Mouse (Mus musculus): ENCODE results near the gene Larp1. TPM values are rescaled to one million over a fixed set of nuclear protein-coding genes. Genes with fewer than 3 reads are reported as not detected.
"Not testable (repeated sequence)": the region's sequence is repeated elsewhere in the genome, so short reads cannot be mapped to it uniquely, and the experiment has no call there.

The Larp1 gene
- polyA plus RNA-seq, 1 experiment from 2014 or later, result 17.9 TPM

GRCm38 (mm10) chr11:58096160-58096559 is 87.3 kb downstream of the Larp1 start:
- WGBS, result 95% methylated on average over 5 of the region's 5 CpGs

DNA sequence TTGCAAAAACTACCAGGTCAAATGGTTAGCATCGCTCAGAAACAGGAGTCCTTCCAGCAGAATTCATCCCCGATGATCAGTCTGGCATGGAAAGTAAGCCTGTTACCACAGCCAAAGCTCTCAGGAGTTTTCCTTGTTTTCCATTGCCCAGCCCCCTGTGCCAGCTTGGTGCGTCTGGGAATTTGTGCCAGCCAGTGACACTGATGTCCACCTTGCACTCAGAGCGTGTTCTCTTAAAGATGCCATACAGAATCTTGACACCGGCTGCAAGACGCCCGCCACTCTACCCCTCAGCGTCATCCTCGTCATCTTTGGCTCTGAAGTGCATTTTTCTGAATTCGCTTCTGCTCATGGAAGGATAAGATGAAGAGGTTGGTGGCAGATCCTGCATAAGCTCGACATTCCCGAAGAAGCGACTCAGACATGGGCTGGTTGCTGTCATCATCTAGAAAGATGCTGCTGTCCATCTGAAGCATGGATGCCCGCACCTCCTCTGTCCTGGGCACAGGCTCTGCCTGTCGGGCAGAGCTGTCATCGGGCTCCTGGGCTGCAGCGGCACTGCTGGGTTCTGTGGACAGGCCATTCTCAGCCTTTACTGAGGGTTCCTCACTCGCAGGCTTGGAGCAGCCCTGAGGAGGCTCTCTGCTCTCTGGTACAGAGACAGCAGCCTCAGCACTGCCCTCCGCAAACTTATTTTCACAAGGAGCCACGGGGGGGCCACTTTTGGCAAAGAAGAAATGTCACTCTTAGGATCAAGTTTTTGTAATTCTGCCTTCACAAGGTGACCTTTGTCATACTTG is 88.2 kb downstream of the Larp1 start:
- Histone ChIP-seq H3K36me3 (replicated peaks) (no peaks in the 10 kb centered on the region), H3K4me1 (peaks cover 7% of the 10 kb centered on the region), H3K4me2 (peak overlapping the region; percentile 64), H3K4me3 (replicated peaks) (no peak overlapping the region), H3K9me3 (no peaks in the 10 kb centered on the region), H3K27me3 (peaks cover 30% of the 10 kb centered on the region), H3K9ac (no peak overlapping the region), H3K27ac (no peak overlapping the region)
- 54% methylated on average over 20 of the region's 20 CpGs for WGBS
- no peak for ATAC-seq (ENCODE audit: low FRiP score)

More at GRCm38 (mm10) chr11:58096160-58096559, 87.3 kb downstream of the Larp1 start:
- Histone ChIP-seq H3K4me1 (peaks cover 7% of the 10 kb centered on the region), H3K4me2 (no peak overlapping the region), H3K27me3 (peaks cover 30% of the 10 kb centered on the region), H3K9me3 (no peaks in the 10 kb centered on the region), H3K27ac (no peak overlapping the region), H3K9ac (no peak overlapping the region), H3K36me3 (replicated peaks) (no peaks in the 10 kb centered on the region), H3K4me3 (replicated peaks) (no peak overlapping the region)
- ATAC-seq (ENCODE audit: low FRiP score), result no peak

DNA sequence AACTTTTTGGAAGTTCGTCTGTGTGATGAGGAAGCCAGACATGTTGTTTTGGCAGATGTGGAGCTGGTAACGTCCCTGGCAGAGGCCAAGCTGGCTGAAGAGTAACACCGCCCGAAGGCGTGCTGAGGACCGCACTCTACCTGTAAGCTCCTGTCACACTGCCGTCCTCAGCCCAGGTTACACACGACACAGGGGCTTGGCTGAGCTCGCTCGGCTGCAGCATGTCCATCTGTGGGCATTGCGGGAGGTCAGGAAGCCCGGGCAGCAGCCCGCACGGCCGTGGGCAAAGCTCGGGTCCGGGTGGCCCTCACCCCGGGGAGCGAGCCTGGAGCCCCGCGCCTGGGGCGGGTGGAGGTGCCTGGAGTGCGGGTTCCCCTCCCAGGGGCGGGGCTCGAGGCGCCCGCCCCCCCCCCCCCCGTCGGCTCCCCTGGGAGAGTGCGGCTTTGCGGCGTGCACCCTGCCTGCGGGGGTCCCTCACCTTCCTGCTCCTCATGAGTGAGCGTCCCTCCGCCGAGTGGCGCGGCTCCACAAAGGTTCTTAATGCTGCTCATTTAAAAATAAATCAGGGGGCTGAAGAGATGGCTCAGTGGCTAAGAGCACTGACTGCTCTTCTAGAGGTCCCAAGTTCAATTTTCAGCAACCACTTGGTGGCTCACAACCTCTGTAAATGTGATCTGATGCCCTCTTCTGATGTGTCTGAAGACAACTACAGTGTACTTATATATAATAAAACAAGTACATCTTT is 88.9 kb downstream of the Larp1 start:
- H3K4me2 ChIP-seq, result peak overlapping the region; percentile 64
- peak overlapping the region; percentile 38 for H3K9ac ChIP-seq
- peaks cover 30% of the 10 kb centered on the region for H3K27me3 ChIP-seq
- 2% methylated on average over 28 of the region's 38 CpGs for WGBS
- H3K27ac ChIP-seq, result no peak overlapping the region
- peaks cover 7% of the 10 kb centered on the region for H3K4me1 ChIP-seq
- H3K36me3 ChIP-seq (replicated peaks), result no peaks in the 10 kb centered on the region
- no peaks in the 10 kb centered on the region for H3K9me3 ChIP-seq
- ATAC-seq (ENCODE audit: low FRiP score), result 0 out of 2 replicates have a peak, but pooled peaks have one; percentile 33
- peak overlapping the region; percentile 39 for H3K4me3 ChIP-seq (replicated peaks)

DNA sequence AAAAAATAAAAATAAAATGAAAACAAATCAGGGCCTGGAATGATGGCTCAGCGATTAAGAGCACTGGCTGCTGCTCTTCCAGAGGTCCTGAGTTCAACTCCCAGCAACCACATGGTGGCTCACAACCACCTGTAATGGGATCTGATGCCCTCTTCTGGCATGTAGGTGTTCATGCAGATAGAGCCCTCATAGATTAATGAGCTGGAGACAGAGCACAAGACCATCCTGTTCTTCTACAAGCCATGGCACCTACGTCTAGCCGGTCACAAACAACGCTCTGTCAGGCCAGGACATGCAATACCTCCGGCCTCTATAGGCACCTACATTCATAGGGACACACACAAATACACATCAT is 89.5 kb downstream of the Larp1 start:
- not testable (repeated sequence) for H3K4me3 ChIP-seq (replicated peaks); H3K9me3 ChIP-seq; ATAC-seq (ENCODE audit: low FRiP score); H3K36me3 ChIP-seq (replicated peaks); H3K9ac ChIP-seq; H3K27ac ChIP-seq
- peaks cover 30% of the 10 kb centered on the region for H3K27me3 ChIP-seq
- peaks cover 13% of the 10 kb centered on the region for H3K4me1 ChIP-seq
- 65% methylated on average over 5 of the region's 5 CpGs for WGBS
- peak overlapping the region; percentile 64; the same call in 1 of the 2 replicates for H3K4me2 ChIP-seq

- 89% methylated on average over 2 of the region's 2 CpGs for WGBS
Observed at GRCm38 (mm10) chr11:58100006-58100405, 91.1 kb downstream of the Larp1 start.

GRCm38 (mm10) chr11:58101194-58101720 is 92.4 kb downstream of the Larp1 start:
- H3K27me3 ChIP-seq, result peaks cover 23% of the 10 kb centered on the region
- no peak overlapping the region for H3K27ac ChIP-seq
- no peak overlapping the region for H3K4me2 ChIP-seq
- no peak overlapping the region for H3K4me3 ChIP-seq (replicated peaks)
- ATAC-seq (ENCODE audit: low FRiP score), result no peak
- H3K36me3 ChIP-seq (replicated peaks), result no peaks in the 10 kb centered on the region
- WGBS, result 85% methylated on average over 4 of the region's 4 CpGs
- H3K4me1 ChIP-seq, result peaks cover 26% of the 10 kb centered on the region
- no peaks in the 10 kb centered on the region for H3K9me3 ChIP-seq
- no peak overlapping the region for H3K9ac ChIP-seq

More at GRCm38 (mm10) chr11:58100006-58100405, 91.1 kb downstream of the Larp1 start:
- Histone ChIP-seq H3K4me2 (no peak overlapping the region), H3K9me3 (no peaks in the 10 kb centered on the region), H3K36me3 (replicated peaks) (no peaks in the 10 kb centered on the region), H3K27me3 (peaks cover 30% of the 10 kb centered on the region), H3K4me3 (replicated peaks) (no peak overlapping the region), H3K27ac (no peak overlapping the region), H3K9ac (no peak overlapping the region), H3K4me1 (peaks cover 21% of the 10 kb centered on the region)
- ATAC-seq (ENCODE audit: low FRiP score), result no peak

DNA sequence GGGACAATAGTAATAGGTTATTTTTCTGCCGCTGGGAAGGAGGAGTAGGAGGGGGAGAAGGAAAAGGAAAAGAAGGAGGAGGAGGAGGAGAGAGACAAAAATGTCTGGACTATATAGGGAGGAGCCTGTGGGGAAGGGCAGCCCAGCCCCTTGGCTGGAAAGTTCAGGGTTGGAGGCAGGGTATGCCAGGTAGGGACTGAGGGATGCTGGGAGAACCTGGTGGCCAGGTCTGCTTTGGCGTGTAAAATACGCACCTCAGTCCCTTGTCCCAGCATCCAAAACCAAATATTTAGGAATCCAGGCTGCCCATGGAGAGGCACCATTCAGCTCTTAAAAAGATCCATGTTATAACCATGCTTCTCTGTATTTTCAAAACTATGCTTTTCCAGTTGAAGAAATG is 93.3 kb downstream of the Larp1 start:
- no peak overlapping the region for H3K4me3 ChIP-seq (replicated peaks)
- WGBS, result 83% methylated on average over 3 of the region's 3 CpGs
- no peaks in the 10 kb centered on the region for H3K9me3 ChIP-seq
- H3K4me1 ChIP-seq, result peaks cover 29% of the 10 kb centered on the region
- H3K9ac ChIP-seq, result no peak overlapping the region
- ATAC-seq (ENCODE audit: low FRiP score), result no peak
- H3K4me2 ChIP-seq, result no peak overlapping the region
- no peaks in the 10 kb centered on the region for H3K36me3 ChIP-seq (replicated peaks)
- H3K27ac ChIP-seq, result no peak overlapping the region
- H3K27me3 ChIP-seq, result peaks cover 14% of the 10 kb centered on the region

- Histone ChIP-seq H3K27me3 (peaks cover 7% of the 10 kb centered on the region; the same call in 1 of the 2 replicates), H3K4me1 (peaks cover 30% of the 10 kb centered on the region), H3K27ac (no peak overlapping the region), H3K9ac (peak overlapping the region; percentile 56), H3K4me2 (peak overlapping the region; percentile 80), H3K9me3 (no peaks in the 10 kb centered on the region), H3K4me3 (replicated peaks) (peak overlapping the region; percentile 94; the same call in 1 of the 2 replicates), H3K36me3 (replicated peaks) (no peaks in the 10 kb centered on the region)
- WGBS, result 85% methylated on average over 9 of the region's 9 CpGs
- no peak for ATAC-seq (ENCODE audit: low FRiP score)
Observed at GRCm38 (mm10) chr11:58102581-58103343, 93.9 kb downstream of the Larp1 start.

- ATAC-seq (ENCODE audit: low FRiP score), result peak; percentile 54
- H3K36me3 ChIP-seq (replicated peaks), result no peaks in the 10 kb centered on the region
- H3K27me3 ChIP-seq, result 0 out of 2 replicates have a peak, but pooled peaks cover 3% of the 10 kb centered on the region
- 54% methylated on average over 13 of the region's 13 CpGs for WGBS
- H3K4me1 ChIP-seq, result peaks cover 27% of the 10 kb centered on the region
- H3K9ac ChIP-seq, result peak overlapping the region; percentile 56
- H3K4me2 ChIP-seq, result peak overlapping the region; percentile 80
- H3K9me3 ChIP-seq, result no peaks in the 10 kb centered on the region
- peak overlapping the region; percentile 94 for H3K4me3 ChIP-seq (replicated peaks)
- H3K27ac ChIP-seq, result peak overlapping the region; percentile 64; the same call in 1 of the 2 replicates
Observed at GRCm38 (mm10) chr11:58103344-58103653, 94.4 kb downstream of the Larp1 start.

DNA sequence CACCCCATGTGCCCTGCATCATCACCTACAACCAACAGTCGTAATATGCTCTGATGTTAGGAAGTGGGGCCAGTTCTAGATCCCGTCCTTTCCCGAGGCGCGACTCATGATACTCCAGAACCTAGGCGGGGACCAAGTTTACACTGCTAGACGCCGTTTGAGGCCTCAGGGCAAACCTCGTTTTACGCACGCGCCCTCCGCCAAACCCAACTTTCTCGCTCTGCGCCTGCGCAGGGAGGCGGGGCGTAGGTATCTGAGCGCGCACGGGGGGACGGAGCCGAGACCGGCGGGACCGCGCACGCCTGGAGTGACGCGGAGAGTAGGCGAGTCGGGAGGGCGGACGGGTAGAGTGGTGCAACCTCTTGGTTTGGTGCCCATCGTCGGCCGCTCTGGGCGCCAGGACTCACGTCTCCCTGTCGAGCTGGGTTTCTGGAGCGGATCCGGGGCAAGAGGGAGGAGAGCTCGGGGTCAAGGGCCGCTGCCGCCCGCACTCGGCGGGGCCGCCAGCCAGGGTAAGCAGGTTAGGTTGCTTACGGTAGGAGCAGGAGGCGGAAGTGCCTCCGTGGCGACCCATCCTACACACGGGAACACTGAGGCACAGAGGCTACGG is 94.9 kb downstream of the Larp1 start, which contains the start of gene Cnot8:
TSS of gene Cnot8 (plus strand) at position 457 of the 610 bp plus-strand sequence.
- Histone ChIP-seq H3K27ac (peak within 1 kb of the TSS; percentile 87), H3K4me1 (peaks cover 27% of the 10 kb centered on the region), H3K4me2 (peak within 1 kb of the TSS; percentile 80), H3K9me3 (no peaks in the 10 kb centered on the region), H3K27me3 (no peaks in the 10 kb centered on the region), H3K36me3 (replicated peaks) (no peaks in the 10 kb centered on the region), H3K9ac (peak within 1 kb of the TSS; percentile 82), H3K4me3 (replicated peaks) (peak within 1 kb of the TSS; percentile 94)
- peak; percentile 97 for ATAC-seq (ENCODE audit: low FRiP score)
- WGBS, result under 1% methylated on average over 55 of the region's 55 CpGs

DNA sequence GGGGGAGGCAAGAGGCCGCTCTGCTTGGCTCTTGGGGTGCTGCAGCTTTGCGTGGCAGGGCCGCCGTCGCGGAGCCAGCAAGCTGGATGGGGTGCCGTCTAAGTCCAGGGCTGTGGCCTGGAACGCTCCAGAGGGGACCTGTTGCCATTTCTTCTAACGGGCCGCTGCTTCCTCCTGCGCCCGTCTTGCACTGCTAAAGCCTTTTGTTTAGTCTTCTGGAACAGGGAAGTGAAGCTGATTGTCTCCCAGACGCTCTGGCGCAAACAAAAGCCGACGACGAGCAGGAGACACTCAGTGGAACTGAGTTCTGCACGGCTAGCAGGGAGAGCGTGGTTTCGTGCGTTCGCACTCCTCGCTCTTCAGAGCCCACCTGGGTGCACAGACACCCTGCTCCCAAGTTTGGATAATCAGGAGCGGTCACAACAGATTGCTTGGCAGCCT is 95.5 kb downstream of the Larp1 start:
- H3K9me3 ChIP-seq, result no peaks in the 10 kb centered on the region
- H3K4me1 ChIP-seq, result peaks cover 27% of the 10 kb centered on the region
- peak overlapping the region; percentile 82 for H3K9ac ChIP-seq
- peak overlapping the region; percentile 80 for H3K4me2 ChIP-seq
- peak overlapping the region; percentile 94 for H3K4me3 ChIP-seq (replicated peaks)
- under 1% methylated on average over 23 of the region's 24 CpGs for WGBS
- peak; percentile 28 for ATAC-seq (ENCODE audit: low FRiP score)
- H3K36me3 ChIP-seq (replicated peaks), result no peaks in the 10 kb centered on the region
- H3K27me3 ChIP-seq, result no peaks in the 10 kb centered on the region
- H3K27ac ChIP-seq, result peak overlapping the region; percentile 87

Measured in forebrain, embryonic 12.5 days (tissue).